Mouse (Mus musculus) lung, adult 2 months (tissue): ENCODE measurements around the gene Dennd5b.

ENCODE experiments used
- CTCF ChIP-seq: fragments of 200-500 bp; IDR thresholded peaks from 2 replicates; pipeline ENCODE4 v1.5.1; 2011; ENCODE audit warnings: mild to moderate bottlenecking, low read length, control low read depth; ENCODE audit not compliant: insufficient read depth
- POLR2A ChIP-seq: fragments of 200-500 bp; IDR thresholded peaks from 2 replicates; pipeline ENCODE4 v1.6.1; 2011; ENCODE audit warnings: low read depth, mild to moderate bottlenecking, control low read depth, low read length, borderline replicate concordance; ENCODE audit errors: extremely low read depth

DNA sequence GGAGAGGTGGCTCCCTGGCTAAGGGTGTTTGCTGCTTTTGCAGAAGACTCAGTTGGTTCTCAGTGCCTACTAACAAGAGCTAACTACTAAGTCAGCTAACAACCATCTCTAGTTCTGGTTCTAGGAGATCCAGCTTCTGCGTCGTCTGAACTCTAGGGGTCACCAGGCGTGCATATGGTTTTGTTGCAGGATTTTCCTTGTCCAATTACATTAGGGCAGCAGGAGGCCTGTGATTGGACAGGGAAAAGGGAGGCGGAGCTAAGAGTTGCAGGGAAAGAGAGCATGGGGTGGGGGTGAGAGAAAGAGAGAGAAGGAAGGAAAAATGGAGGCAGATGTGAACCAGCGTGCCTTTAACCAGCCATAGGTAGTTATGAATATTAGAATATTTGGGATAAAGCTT lies 83.0 kb downstream of the Dennd5b start:
- TF ChIP-seq POLR2A (no peak), CTCF (no peak)
